Mouse (Mus musculus) spleen, adult 2 months (tissue): Measurements from ENCODE around the gene Tmem130.

ENCODE experiments used
- CTCF ChIP-seq: fragments of 200-500 bp; IDR thresholded peaks from 2 replicates; pipeline ENCODE4 v1.5.1; 2011; ENCODE audit warnings: mild to moderate bottlenecking, inconsistent platforms; ENCODE audit not compliant: insufficient read depth, insufficient read length, insufficient replicate concordance; ENCODE audit errors: extremely low read depth
- POLR2A ChIP-seq: fragments of 200-500 bp; IDR thresholded peaks from 2 replicates; pipeline ENCODE4 v1.6.1; 2011; ENCODE audit warnings: low read depth, low read length, inconsistent platforms

DNA sequence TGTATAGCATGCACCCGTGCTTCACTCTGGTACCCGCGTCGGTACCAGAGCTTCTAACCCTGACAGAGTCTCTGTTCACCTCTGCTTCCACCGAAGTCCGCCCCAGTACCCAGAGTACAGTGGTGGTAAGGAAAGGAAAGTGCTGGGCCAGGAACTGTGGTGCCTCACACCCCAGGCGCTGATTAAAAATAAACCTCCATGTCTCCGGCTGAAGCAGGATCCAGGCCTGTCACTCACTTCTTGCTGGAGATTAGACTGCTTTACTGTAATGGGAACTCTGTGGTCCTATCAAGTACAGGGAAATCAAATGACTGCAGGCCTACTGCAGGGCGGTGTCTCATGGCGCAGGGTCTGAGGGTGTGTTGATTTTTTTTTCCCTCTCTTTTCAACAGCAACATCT is 45.3 kb upstream of the Tmem130 start:
- TF ChIP-seq CTCF, result no peak
- no peak for TF ChIP-seq POLR2A
